Mouse (Mus musculus): ENCODE data around the gene Lingo2. TPM values are rescaled to one million over a fixed set of nuclear protein-coding genes. Genes with fewer than 3 reads are reported as not detected.

Gene Lingo2
- polyA plus RNA-seq, 1 experiment from 2014 or later, result 2.1 TPM

DNA sequence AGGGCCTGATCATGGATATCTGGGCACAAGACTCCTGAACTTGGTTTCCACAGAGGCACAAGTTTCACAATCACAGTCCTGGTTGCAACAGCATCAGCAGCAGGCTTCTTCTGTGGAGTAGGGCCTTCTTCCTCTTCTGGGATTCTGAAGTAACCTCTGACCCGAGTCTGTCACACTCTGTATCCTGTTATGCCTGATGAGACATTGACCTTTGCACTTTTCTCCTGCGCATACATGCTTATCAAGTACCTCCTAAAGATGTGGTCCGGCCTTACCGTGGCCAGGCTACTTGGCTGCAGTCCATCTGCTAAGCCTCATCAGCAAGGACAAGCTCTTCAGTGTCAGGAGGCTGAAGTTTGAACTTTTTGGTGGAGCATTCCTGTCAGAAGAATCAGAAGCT lies 937.4 kb downstream of the Lingo2 start:
- WGBS, result 59% methylated on average over 4 of the region's 4 CpGs
- Histone ChIP-seq H3K4me1 (peaks cover 3% of the 10 kb centered on the region; the same call in 1 of the 2 replicates), H3K27me3 (replicated peaks; ENCODE audit: low read depth, poor library complexity, severe bottlenecking) (no peaks in the 10 kb centered on the region)

DNA sequence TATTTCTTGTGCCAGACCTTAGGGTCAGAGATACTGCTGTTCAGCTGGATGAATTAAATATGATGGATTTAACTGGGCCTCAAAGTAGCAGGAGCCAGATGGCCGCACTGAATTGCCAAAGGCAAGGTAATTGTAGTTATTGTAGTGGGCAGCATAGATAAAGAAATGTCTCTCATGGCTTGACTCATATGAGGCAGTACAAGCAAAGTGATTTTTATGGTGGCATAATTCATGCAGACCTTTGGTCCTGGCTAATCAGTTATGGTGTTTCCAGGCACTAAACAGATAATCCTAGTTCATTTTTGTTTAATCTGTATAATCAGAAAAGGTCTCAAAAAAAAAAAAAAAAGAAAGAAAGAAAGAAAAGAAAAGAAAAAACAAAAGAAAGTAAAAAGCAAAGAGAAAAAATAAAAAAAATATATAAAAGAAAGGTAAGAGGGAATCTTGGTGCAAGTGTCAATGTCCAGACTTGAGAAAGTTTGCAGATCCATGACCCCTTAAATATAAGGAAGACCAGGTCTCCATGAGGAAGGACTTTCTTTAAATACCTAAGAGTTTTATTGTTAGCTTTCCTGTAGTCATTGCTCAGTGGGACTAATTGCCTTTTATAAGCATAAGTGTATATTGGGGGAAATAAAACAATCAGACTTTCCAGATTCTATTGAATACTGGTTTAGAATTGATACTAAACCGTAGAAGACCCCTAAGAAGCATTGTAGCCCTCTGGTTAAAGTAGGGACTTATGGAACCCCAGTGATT lies 959.4 kb downstream of the Lingo2 start:
- no peak for DNase-seq (ENCODE audit: low spot score)
- H3K27ac ChIP-seq (replicated peaks), result no peak overlapping the region
- H3K4me3 ChIP-seq, result no peak overlapping the region
- H3K4me1 ChIP-seq, result no peaks in the 10 kb centered on the region
- H3K9me3 ChIP-seq, result no peaks in the 10 kb centered on the region
- no peaks in the 10 kb centered on the region for H3K27me3 ChIP-seq (replicated peaks; ENCODE audit: low read depth, poor library complexity, severe bottlenecking)
- WGBS, result 86% methylated on average over 2 of the region's 2 CpGs
- no peaks in the 10 kb centered on the region for H3K36me3 ChIP-seq (replicated peaks)

More for the DNA sequence above, 937.4 kb downstream of the Lingo2 start:
- peak; percentile 8 for DNase-seq (ENCODE audit: low spot score)
- H3K36me3 ChIP-seq (replicated peaks), result no peaks in the 10 kb centered on the region
- no peak overlapping the region for H3K27ac ChIP-seq (replicated peaks)
- no peaks in the 10 kb centered on the region for H3K9me3 ChIP-seq
- H3K4me3 ChIP-seq, result no peak overlapping the region

DNA sequence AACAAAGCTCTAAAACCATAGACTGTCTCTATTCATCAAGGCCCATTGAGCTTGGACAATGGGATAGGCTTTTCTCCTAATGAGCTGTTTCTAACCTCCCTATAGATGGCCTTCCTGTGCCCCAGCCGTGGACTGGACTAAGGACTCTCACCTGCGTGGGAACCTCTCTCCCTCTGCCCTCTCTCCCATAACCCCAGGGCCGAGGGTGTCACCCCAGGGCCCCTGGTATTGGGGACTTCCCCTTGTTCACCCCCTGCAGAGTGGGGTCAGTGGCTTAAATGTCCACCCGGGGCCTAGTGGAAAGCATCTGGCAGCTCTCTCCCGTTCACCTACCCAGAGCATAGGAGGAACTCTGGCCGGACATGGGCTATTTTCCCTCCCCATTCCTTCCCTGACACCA lies 965.5 kb downstream of the Lingo2 start:
- no peak overlapping the region for H3K27ac ChIP-seq (replicated peaks)
- no peaks in the 10 kb centered on the region for H3K36me3 ChIP-seq (replicated peaks)
- H3K27me3 ChIP-seq (replicated peaks; ENCODE audit: low read depth, poor library complexity, severe bottlenecking), result no peaks in the 10 kb centered on the region
- no peak overlapping the region for H3K4me3 ChIP-seq
- H3K9me3 ChIP-seq, result no peaks in the 10 kb centered on the region
- no peak for DNase-seq (ENCODE audit: low spot score)
- WGBS, result 84% methylated on average over 6 of the region's 6 CpGs
- H3K4me1 ChIP-seq, result no peaks in the 10 kb centered on the region

DNA sequence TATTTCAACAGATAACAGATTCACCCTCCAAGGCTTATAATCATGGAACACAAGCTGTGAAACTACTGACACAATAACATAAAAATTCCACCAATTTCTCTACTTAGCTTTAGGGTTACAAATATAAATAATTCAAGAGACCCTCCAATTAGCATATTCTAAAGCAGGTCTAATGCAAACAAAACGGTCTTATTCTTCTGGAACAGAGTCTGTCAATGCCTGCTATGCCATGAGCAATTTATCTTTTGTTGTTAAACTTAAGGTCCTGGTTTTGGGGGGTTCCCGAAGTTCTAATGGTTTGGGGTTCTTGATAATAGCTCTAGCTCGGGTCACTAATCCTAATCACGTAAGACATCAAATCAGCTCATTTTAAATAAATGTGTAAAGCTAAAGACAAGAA lies 988.0 kb downstream of the Lingo2 start:
- Histone ChIP-seq H3K4me3 (no peak overlapping the region), H3K27ac (replicated peaks) (no peak overlapping the region), H3K36me3 (replicated peaks) (no peaks in the 10 kb centered on the region), H3K27me3 (replicated peaks; ENCODE audit: low read depth, poor library complexity, severe bottlenecking) (no peaks in the 10 kb centered on the region), H3K4me1 (no peaks in the 10 kb centered on the region), H3K9me3 (no peaks in the 10 kb centered on the region)
- WGBS, result 82% methylated on average over 4 of the region's 4 CpGs
- DNase-seq (ENCODE audit: low spot score), result no peak

DNA sequence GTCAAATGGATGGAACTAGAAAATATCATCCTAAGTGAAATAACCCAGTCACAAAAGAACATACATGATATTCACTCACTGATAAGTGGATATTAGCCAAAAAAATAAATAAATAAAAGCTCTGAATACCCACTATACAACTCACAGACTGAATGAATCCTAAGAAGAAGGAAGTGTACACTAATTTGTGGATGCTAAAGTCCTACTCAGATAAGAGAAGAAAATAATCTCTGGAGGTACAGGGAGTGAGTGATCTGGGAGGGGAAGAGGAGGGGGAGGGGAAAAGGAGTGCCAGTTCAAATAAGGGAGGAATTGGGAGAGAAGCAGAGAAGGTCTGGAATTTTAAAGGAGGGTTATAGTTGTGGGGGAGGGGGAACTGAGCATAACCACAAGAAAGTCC lies 999.7 kb downstream of the Lingo2 start:
- Histone ChIP-seq H3K9me3 (no peaks in the 10 kb centered on the region), H3K27ac (replicated peaks) (no peak overlapping the region), H3K4me3 (no peak overlapping the region), H3K36me3 (replicated peaks) (no peaks in the 10 kb centered on the region), H3K27me3 (replicated peaks; ENCODE audit: low read depth, poor library complexity, severe bottlenecking) (no peaks in the 10 kb centered on the region), H3K4me1 (no peaks in the 10 kb centered on the region)
- no peak for DNase-seq (ENCODE audit: low spot score)

DNA sequence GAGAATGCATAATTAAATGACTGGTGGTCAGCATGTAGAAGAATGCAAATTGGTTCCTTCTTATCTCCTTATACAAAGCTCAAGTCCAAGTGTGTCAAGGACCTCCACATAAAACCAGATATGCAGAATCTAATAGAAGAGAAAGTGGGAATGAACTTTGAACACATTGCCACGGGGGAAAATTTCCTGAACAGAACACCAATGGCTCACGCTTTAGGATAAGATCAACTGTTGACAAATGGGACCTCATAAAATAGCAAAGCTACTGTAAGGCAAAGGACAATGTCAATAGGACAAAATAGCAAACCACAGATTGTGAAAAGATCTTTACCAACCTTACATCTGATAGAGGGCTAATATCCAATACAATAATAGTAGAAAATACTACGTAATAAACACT lies 1000.3 kb downstream of the Lingo2 start:
- Histone ChIP-seq H3K4me3 (no peak overlapping the region), H3K4me1 (no peaks in the 10 kb centered on the region), H3K36me3 (replicated peaks) (no peaks in the 10 kb centered on the region), H3K27me3 (replicated peaks; ENCODE audit: low read depth, poor library complexity, severe bottlenecking) (no peaks in the 10 kb centered on the region), H3K9me3 (no peaks in the 10 kb centered on the region), H3K27ac (replicated peaks) (no peak overlapping the region)
- 89% methylated on average over 3 of the region's 3 CpGs for WGBS
- no peak for DNase-seq (ENCODE audit: low spot score)

DNA sequence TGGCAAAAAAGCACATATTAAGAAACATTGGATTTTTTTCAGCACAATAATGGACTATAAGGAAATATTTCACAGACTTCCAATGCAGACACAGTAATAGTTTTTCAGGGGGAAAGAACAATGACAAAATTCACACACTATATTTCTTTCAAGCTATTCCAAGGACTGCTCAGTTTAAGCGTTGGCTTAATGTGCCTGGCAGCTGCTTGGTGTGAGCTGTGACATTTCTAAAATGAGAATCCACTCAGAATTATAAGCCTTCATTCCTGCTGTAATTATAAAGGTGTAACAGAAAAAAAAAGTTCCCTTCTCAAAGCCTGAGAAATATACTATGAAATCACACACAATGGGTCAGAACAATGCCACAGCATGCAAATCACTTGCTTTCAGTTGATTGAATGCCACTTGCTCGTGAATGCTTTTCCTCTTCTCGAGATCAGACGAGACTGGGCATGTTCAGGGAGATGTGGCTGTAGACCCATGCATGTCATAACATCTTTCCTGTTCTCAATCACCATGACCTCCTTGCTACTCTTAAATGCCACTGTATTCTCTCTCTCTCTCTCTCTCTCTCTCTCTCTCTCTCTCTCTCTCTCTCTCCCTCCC lies 1017.4 kb downstream of the Lingo2 start:
- Histone ChIP-seq H3K27me3 (replicated peaks; ENCODE audit: low read depth, poor library complexity, severe bottlenecking) (no peaks in the 10 kb centered on the region), H3K4me1 (no peaks in the 10 kb centered on the region), H3K4me3 (no peak overlapping the region), H3K9me3 (no peaks in the 10 kb centered on the region), H3K36me3 (replicated peaks) (no peaks in the 10 kb centered on the region), H3K27ac (replicated peaks) (no peak overlapping the region)
- 66% methylated on average over 4 of the region's 4 CpGs for WGBS
- no peak for DNase-seq (ENCODE audit: low spot score)

DNA sequence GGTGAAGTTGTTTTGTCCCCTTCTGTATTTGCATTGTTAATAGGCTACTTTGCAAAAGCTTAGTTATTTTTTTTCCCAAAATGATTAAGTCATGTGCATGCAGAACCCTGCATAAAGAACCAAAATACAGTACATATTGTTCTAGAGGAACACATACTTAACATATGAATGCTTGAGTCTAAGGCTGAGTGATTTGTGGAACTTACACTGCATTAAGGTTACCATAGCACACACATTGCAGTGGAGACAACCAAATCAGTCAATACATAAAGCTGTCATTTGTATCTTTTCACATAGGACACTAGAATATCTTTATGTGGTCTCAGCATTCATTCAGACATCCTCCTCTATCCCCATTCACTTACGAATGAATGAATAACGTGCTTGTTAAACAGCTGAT lies 1023.8 kb downstream of the Lingo2 start:
- Histone ChIP-seq H3K9me3 (no peaks in the 10 kb centered on the region), H3K27ac (replicated peaks) (no peak overlapping the region), H3K4me3 (no peak overlapping the region), H3K4me1 (no peaks in the 10 kb centered on the region), H3K27me3 (replicated peaks; ENCODE audit: low read depth, poor library complexity, severe bottlenecking) (no peaks in the 10 kb centered on the region), H3K36me3 (replicated peaks) (no peaks in the 10 kb centered on the region)
- no peak for DNase-seq (ENCODE audit: low spot score)
- WGBS, result 90% methylated on average over 2 of the region's 2 CpGs

DNA sequence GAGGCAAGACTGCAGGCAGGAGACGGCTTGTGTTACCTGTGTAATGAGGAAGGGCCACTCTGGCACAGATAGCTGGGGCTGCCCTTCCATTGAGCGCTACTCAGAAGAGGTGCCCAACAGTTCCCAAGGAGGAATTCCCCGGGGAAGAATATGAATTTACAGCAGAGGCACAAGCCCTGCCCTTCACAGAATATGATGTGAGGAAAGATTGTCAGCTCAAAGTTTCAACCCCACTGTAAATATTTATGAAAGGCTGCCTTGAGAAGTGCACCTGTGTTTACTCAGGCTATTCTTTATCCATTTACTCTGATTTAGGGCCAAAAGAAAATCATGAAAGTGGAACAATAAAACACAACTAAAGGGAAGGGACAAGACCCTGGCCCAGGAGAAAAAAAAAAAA lies 1034.1 kb downstream of the Lingo2 start:
- 88% methylated on average over 3 of the region's 3 CpGs for WGBS
- DNase-seq (ENCODE audit: low spot score), result no peak
- no peaks in the 10 kb centered on the region for H3K36me3 ChIP-seq (replicated peaks)
- H3K27ac ChIP-seq (replicated peaks), result no peak overlapping the region
- no peaks in the 10 kb centered on the region for H3K9me3 ChIP-seq
- H3K4me3 ChIP-seq, result no peak overlapping the region
- H3K4me1 ChIP-seq, result no peaks in the 10 kb centered on the region
- H3K27me3 ChIP-seq (replicated peaks; ENCODE audit: low read depth, poor library complexity, severe bottlenecking), result no peaks in the 10 kb centered on the region

DNA sequence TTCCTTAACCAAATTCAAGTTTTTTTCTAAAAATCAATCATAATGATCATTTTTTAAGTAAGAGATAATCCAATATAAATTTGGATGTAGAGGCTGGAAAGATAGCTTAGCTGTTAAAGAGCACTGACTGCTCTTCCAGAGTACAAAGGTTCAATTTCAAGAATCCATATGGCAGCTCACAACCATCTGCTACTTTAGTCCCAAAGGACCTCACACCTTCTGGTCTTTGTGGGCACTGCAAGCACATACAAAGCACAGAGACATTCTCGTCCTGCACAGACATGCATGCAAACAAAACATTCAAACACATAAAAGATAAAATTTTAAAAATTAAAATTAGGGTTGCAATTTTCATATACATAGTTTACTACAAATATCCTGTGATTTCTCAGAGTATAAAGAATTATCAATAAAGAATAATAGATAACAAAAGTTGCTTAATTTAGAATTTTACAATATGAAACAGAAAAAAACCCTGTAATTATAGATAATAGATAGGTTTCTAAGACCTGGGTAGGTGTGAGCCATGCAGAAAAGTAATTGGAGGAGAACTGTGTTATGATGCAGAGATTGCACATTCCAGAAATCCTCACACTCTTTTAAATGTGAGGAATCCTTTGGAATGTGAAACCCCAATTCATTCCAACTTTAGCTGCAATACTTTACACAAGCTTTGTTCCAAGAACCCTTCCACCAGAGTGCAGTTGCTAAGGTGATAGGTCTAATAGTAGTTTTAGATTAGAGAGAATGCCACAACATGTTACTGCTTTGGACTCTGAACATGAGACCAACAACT lies 1053.6 kb downstream of the Lingo2 start:
- Histone ChIP-seq H3K4me1 (no peaks in the 10 kb centered on the region), H3K27me3 (replicated peaks; ENCODE audit: low read depth, poor library complexity, severe bottlenecking) (no peaks in the 10 kb centered on the region), H3K4me3 (no peak overlapping the region), H3K36me3 (replicated peaks) (no peaks in the 10 kb centered on the region), H3K27ac (replicated peaks) (no peak overlapping the region), H3K9me3 (no peaks in the 10 kb centered on the region)
- no peak for DNase-seq (ENCODE audit: low spot score)
- WGBS, result 73% methylated on average over 1 of the region's 1 CpGs

DNA sequence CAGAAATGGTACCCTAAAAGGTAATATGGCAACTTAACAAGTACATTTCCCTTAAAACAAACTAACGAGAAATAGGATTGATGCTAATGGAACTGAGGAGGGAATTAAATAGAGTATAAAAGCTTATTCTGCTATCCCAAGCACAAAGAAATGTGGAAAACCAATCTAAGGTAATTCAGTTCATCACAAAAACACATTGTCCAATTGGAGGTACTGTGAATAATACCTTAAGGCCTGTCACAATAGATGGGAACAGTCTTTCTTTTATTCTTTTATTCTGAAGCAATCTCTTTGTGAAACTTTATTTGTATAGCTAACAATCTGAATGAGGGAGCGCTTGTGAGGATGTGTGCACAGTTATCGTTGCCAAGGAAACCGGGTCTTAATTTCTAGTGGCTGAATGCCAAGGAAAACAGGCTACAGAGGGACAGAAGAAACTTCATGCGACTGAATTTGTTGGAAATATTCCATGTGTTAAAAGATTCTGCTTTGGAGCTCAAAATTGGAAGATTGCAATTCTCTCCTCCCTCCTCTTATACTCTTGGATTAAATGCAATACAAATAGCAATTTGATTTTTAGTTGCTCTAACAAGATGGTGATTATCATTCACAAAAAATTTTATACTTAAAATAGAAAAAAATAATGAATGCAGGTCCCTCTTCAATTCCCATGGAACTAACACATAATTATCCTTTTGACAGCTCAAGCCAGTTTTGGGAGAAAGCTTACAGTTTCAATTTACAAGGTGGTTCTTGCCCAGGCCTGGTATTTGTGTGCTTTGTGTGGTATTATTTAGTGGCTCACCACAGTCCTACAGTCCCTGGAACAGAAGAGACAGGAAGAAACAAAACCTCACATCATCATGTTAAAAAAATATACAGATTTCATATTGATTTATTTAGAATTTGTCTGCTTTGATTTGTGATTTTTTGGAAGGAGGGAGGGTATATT lies 1065.7 kb downstream of the Lingo2 start:
- no peaks in the 10 kb centered on the region for H3K27me3 ChIP-seq (replicated peaks; ENCODE audit: low read depth, poor library complexity, severe bottlenecking)
- H3K36me3 ChIP-seq (replicated peaks), result no peaks in the 10 kb centered on the region
- no peaks in the 10 kb centered on the region for H3K4me1 ChIP-seq
- no peak for DNase-seq (ENCODE audit: low spot score)
- H3K27ac ChIP-seq (replicated peaks), result no peak overlapping the region
- no peak overlapping the region for H3K4me3 ChIP-seq
- WGBS, result 68% methylated on average over 5 of the region's 5 CpGs
- no peaks in the 10 kb centered on the region for H3K9me3 ChIP-seq

DNA sequence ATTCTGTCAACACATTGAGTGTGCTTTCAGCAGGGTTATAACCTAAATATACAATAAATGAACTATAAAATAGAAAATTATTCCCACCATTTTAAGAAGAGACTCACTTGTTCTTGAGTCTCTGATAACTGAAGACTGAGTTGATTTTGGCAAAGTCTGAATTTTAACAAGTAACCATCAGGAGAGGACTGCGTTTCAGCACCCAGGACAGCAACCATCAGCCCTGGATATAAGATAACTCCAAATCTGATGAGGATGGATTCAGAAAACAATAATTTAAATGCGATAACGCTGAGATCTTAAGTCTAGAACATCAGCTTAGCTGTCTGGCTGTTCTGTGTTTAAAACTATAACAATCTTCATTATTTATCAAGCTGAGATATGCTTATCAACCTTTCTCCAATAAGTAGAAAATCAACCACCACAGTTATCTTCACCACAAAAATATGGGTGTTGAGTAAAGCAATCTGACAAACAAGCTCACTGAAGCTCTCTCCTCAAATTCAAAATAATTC lies 1066.5 kb downstream of the Lingo2 start:
- H3K27ac ChIP-seq (replicated peaks), result no peak overlapping the region
- WGBS, result 52% methylated on average over 3 of the region's 3 CpGs
- no peaks in the 10 kb centered on the region for H3K4me1 ChIP-seq
- no peak overlapping the region for H3K4me3 ChIP-seq
- no peaks in the 10 kb centered on the region for H3K27me3 ChIP-seq (replicated peaks; ENCODE audit: low read depth, poor library complexity, severe bottlenecking)
- H3K36me3 ChIP-seq (replicated peaks), result no peaks in the 10 kb centered on the region
- peak; percentile 45 for DNase-seq (ENCODE audit: low spot score)
- no peaks in the 10 kb centered on the region for H3K9me3 ChIP-seq

Data from embryonic facial prominence, embryonic 10.5 days (tissue).